Mouse (Mus musculus) embryo, embryonic 10 days (tissue): ENCODE measurements around the gene Prex1.

ENCODE experiments used
- DNase-seq: peaks from one replicate; pipeline ENCODE4 v3.0.0-alpha.2; 2015; ENCODE audit warnings: low spot score

Gene Prex1

GRCm38 (mm10) chr2:166720416-166720815 lies 6.8 kb upstream of the Prex1 start:
- DNase-seq, result no peak

GRCm38 (mm10) chr2:166719930-166720305 lies 6.3 kb upstream of the Prex1 start:
- DNase-seq, result no peak

- DNase-seq, result no peak
These were observed 5.8 kb upstream of the Prex1 start for GRCm38 (mm10) chr2:166719301-166719929.

- peak; percentile 17 for DNase-seq
These were observed 2.4 kb upstream of the Prex1 start for GRCm38 (mm10) chr2:166716067-166716466.

GRCm38 (mm10) chr2:166714427-166714699 lies 731 bp upstream of the Prex1 start:
- no peak for DNase-seq

GRCm38 (mm10) chr2:166712801-166713689 lies 587 bp downstream of the Prex1 start:
- DNase-seq, result peak; percentile 76

GRCm38 (mm10) chr2:166712310-166712709 lies 1.3 kb downstream of the Prex1 start:
- DNase-seq, result peak; percentile 33

- DNase-seq, result peak; percentile 60
These were observed 1.9 kb downstream of the Prex1 start for GRCm38 (mm10) chr2:166711681-166712132.

- no peak for DNase-seq
These were observed 3.7 kb downstream of the Prex1 start for GRCm38 (mm10) chr2:166709883-166710282.

- DNase-seq, result no peak
These were observed 5.3 kb downstream of the Prex1 start for GRCm38 (mm10) chr2:166708304-166708703.

GRCm38 (mm10) chr2:166706526-166706925 lies 7.1 kb downstream of the Prex1 start:
- DNase-seq, result no peak

GRCm38 (mm10) chr2:166703491-166703890 lies 10.1 kb downstream of the Prex1 start:
- DNase-seq, result no peak

- DNase-seq, result no peak
These were observed 11.6 kb downstream of the Prex1 start for GRCm38 (mm10) chr2:166702113-166702445.

- peak; percentile 66 for DNase-seq
These were observed 12.2 kb downstream of the Prex1 start for GRCm38 (mm10) chr2:166701248-166702112.

GRCm38 (mm10) chr2:166700732-166701131 lies 12.9 kb downstream of the Prex1 start:
- DNase-seq, result no peak

- no peak for DNase-seq
These were observed 13.5 kb downstream of the Prex1 start for GRCm38 (mm10) chr2:166700116-166700515.

GRCm38 (mm10) chr2:166699552-166699951 lies 14.1 kb downstream of the Prex1 start:
- DNase-seq, result no peak

GRCm38 (mm10) chr2:166694616-166695015 lies 19.0 kb downstream of the Prex1 start:
- DNase-seq, result no peak

GRCm38 (mm10) chr2:166693394-166693793 lies 20.2 kb downstream of the Prex1 start:
- DNase-seq, result no peak

GRCm38 (mm10) chr2:166691602-166692509 lies 21.8 kb downstream of the Prex1 start:
- no peak for DNase-seq

- no peak for DNase-seq
These were observed 26.7 kb downstream of the Prex1 start for GRCm38 (mm10) chr2:166686917-166687316.

GRCm38 (mm10) chr2:166685824-166686223 lies 27.8 kb downstream of the Prex1 start:
- DNase-seq, result no peak
